Mouse (Mus musculus) mature B cell (primary cell): Measurements from ENCODE around the gene Dvl3.

Experiments
- in situ Hi-C: fragments of 300-500 bp; cut with MboI; formaldehyde crosslinking; loops from 2 replicates; pipeline ENCODE4 v1.14.3; 2019

Gene Dvl3

DNA sequence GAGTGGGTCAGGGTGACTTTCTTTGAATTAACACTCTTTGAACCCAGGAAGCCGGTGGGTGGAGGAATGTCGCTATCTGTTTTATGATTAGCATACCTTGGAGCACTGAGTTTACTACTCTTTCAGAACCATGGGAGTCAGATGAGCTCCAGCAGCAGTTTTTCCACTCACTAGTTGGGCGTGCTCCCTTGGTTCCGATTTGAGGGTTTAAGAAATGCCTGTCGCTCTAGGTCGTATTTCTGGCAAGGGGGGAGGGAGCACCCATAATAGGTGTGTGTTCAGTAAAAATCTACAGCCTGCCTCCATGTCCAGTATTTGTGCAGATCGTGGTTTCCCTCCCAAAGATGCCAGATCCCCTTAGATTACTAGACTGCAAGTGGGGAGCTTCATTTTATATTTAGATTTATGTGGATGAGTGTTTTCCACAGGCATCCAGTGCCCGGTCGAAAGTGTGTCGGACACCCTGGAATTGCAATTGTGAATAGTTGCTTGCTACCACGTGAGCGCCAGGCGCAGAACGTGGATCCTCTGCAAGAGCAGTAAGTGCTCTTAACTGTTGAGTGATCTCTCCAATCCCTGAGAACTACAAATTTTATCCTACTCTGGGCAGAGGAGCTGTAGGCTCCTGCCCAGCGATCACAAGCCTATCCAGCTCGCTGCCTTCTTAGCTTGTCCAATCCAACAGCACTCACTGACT is 18.7 kb upstream of the Dvl3 start:
- in situ Hi-C loops: loop anchor here (10.0 kb wide), 1 partner anchor 147 kb away; no protein-coding TSS in a partner anchor

- in situ Hi-C loops: loop anchor here (10.0 kb wide), 1 partner anchor 146 kb away; no protein-coding TSS in a partner anchor
Measured at GRCm38 (mm10) chr16:20498677-20499475, 17.9 kb upstream of the Dvl3 start, which contains the start of gene Eif2b5. Eif2b5 (plus strand) TSS chr16:20498817.

DNA sequence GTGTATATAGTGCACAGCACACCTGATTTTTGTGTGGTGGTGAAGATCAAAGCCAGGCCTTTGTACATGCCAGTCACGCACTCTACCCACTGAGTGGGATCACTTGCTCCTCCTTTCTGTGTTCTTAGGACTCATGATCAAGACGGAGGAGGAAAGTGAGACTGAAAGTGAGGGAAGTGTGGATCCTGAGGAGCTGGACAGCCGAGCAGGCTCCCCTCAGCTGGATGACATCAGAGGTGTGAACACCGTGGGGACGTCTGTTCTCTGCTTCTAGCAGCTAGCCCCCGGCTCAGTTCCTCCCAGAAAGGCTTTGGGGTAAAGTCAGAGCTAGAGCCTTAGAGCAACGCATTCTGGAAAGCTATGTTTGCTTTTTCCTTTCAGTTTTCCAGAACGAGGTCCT is 10.8 kb upstream of the Dvl3 start:
- in situ Hi-C loops: loop anchor here (10.0 kb wide), 1 partner anchor 109 kb away; the partner anchor contains the start of genes Alg3, Eef1akmt4 and Gm49333

GRCm38 (mm10) chr16:20509349-20509748 is 7.4 kb upstream of the Dvl3 start:
- in situ Hi-C loops: loop anchor here (10.0 kb wide), 1 partner anchor 105 kb away; the partner anchor contains the start of genes Alg3, Eef1akmt4 and Gm49333

- in situ Hi-C loops: no loop called here
Measured at GRCm38 (mm10) chr16:20511277-20511847, 5.4 kb upstream of the Dvl3 start.

GRCm38 (mm10) chr16:20516032-20516431 is 750 bp upstream of the Dvl3 start:
- in situ Hi-C loops: no loop called here

- in situ Hi-C loops: no loop called here
Measured at GRCm38 (mm10) chr16:20517216-20517615, 434 bp downstream of the Dvl3 start.

DNA sequence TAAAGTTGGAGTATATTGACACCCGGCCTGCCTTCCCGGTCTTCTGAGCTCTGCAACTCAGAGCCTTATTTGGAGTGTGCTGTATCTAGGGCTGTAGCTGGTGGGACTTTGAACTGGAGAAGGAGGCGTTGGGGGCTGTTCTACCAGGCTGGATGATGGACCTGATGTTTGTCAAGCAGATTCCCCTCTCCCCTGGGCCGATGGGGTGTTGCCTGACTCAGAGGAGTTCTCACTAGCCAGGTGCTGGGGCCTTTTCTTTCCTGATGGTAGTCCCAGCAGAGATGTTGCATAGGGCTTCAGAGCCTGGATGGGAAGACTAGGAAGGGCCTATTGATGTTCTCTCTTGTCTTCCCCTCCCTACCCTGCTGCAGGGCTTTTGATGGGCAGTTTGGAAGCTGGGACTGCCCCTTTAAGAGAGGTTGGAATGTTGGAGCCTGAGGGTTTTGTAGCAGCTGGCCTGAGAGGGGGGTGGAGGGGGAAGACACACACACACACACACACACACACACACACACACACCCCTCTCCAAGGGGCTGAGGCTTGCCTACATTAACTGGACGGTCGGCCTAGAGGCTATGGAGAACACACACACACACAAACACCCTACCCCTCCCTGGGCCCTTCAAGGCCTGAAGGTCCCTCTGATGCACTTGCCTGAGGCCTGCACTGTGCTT is 1.1 kb downstream of the Dvl3 start:
- in situ Hi-C loops: no loop called here

DNA sequence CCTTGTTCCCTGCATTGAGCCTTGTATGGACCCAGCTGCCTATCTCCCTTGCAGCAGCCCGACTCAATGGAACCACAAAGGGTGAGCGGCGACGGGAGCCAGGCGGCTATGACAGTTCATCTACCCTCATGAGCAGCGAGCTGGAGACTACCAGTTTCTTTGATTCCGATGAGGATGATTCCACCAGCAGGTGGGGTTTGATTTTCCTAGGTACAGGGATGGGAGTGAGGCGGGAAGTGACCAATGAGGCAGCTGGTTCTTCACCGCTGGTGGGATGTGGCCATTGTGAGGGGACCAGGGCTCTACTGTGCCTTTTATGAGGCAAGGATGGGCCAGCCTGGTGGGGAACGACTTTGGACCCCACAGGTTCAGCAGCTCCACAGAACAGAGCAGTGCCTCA is 7.1 kb downstream of the Dvl3 start:
- in situ Hi-C loops: no loop called here

DNA sequence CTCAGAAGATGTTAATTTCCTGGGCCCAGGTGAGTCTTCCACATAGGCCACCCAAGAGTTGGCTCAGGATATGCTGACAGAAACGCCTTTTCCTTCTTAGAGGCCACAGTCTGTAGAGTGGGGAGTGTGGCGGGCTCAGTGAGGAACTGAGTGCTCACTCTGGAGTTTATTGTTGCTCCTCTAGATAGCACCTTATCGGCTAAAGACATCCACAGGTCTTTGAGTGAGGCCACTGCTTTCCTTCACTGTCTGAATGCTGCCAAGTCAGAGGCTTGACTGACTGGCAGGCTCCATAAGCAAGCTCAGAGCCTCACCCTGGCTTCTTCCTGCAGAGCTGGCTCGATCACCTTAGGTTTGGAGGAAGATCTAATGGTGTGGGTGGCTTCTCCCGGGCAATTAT is 12.0 kb downstream of the Dvl3 start:
- in situ Hi-C loops: no loop called here

DNA sequence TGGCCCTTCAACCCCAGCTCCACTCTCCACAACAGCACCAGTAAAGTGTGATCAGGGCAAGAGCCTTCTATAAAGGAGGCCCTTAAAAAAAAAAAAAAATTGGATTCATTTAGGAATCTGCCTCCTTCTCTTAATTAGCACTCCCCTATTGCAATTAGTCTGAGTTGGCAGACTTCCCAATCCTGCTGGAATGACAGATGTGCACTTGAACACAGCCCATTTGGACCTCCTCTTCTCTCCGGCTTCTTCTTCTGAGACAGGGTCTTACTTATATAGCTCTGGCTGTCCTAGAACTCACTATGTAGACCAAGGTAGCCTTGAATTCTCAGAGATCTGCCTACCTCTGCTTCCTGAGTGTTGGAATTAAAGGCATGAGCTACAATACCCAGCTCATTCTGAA is 12.6 kb downstream of the Dvl3 start:
- in situ Hi-C loops: no loop called here

GRCm38 (mm10) chr16:20530941-20531340 is 14.2 kb downstream of the Dvl3 start:
- in situ Hi-C loops: no loop called here

GRCm38 (mm10) chr16:20534617-20535295 is 18.0 kb downstream of the Dvl3 start:
- in situ Hi-C loops: no loop called here

- in situ Hi-C loops: no loop called here
Measured at GRCm38 (mm10) chr16:20535296-20536080, 18.7 kb downstream of the Dvl3 start, which contains the start of gene Ap2m1. Ap2m1 (plus strand) TSS chr16:20535478.

- in situ Hi-C loops: no loop called here
Measured at GRCm38 (mm10) chr16:20536081-20536665, 19.4 kb downstream of the Dvl3 start.

- in situ Hi-C loops: no loop called here
Measured at GRCm38 (mm10) chr16:20537071-20537471, 20.3 kb downstream of the Dvl3 start.

GRCm38 (mm10) chr16:20537601-20538320 is 21.0 kb downstream of the Dvl3 start:
- in situ Hi-C loops: no loop called here

GRCm38 (mm10) chr16:20539649-20540048 is 22.9 kb downstream of the Dvl3 start:
- in situ Hi-C loops: loop anchor here (10.0 kb wide), 1 partner anchor 65 kb away; no protein-coding TSS in a partner anchor

- in situ Hi-C loops: loop anchor here (10.0 kb wide), 1 partner anchor 64 kb away; no protein-coding TSS in a partner anchor
Measured at GRCm38 (mm10) chr16:20540438-20540837, 23.7 kb downstream of the Dvl3 start.
